Mouse (Mus musculus) spleen, adult 2 months (tissue): Measurements from ENCODE around the gene Cacng2.

ENCODE experiments used
- CTCF ChIP-seq: fragments of 200-500 bp; IDR thresholded peaks from 2 replicates; pipeline ENCODE4 v1.5.1; 2011; ENCODE audit warnings: mild to moderate bottlenecking, inconsistent platforms; ENCODE audit not compliant: insufficient read depth, insufficient read length, insufficient replicate concordance; ENCODE audit errors: extremely low read depth
- POLR2A ChIP-seq: fragments of 200-500 bp; IDR thresholded peaks from 2 replicates; pipeline ENCODE4 v1.6.1; 2011; ENCODE audit warnings: low read depth, low read length, inconsistent platforms

DNA sequence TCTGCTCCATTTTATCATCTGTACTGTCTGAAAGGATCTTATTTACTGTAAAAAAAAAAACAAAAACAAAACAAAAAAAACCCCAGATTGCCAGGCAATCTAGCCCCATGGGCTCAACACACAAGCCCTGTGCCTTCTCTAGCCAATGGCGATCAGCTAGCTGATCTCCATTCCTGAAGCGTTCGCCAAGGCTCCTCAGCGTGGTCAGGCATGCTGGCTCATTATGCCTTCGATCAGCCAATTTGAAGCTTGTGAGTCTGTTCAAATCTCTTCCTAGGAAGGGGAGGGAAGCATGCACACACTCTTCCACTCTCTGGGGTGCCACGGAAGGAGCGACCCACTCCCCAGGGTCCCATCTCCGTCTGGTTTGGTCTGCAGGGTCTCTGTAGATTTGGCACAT lies 37.5 kb upstream of the Cacng2 start:
- no peak for TF ChIP-seq CTCF
- no peak for TF ChIP-seq POLR2A
